Mouse (Mus musculus) liver, embryonic 14.5 days (tissue): Measurements from ENCODE around the gene Kansl3. TPM values are rescaled to one million over a fixed set of nuclear protein-coding genes. Genes with fewer than 3 reads are reported as not detected.

ENCODE experiments used
- ATAC-seq: fragments of 200-750 bp; cut with Nextera tagmentation; 2 replicates; pipeline ENCODE4 v1.8.0; 2017; ENCODE audit warnings: moderate number of reproducible peaks, mild to moderate bottlenecking, moderate library complexity; ENCODE audit not compliant: insufficient read depth
- DNase-seq, 3 experiments: peaks; one replicate each; pipeline ENCODE4 v3.0.0-alpha.2; 2012 to 2013; ENCODE audit warnings: low read depth in 3 of 3, low spot score in 3 of 3
- H3K27ac ChIP-seq: fragments of 300-500 bp; sonication (generic); 2 replicates; pipeline ENCODE4 v1.5.1; 2014; ENCODE audit warnings: moderate library complexity, mild to moderate bottlenecking, control low read depth, inconsistent platforms
- H3K27me3 ChIP-seq: fragments of 300-500 bp; sonication (generic); 2 replicates; pipeline ENCODE4 v1.6.1; 2014; ENCODE audit warnings: mild to moderate bottlenecking, low read length, moderate library complexity; ENCODE audit not compliant: control insufficient read depth, insufficient read depth
- H3K36me3 ChIP-seq: fragments of 300-500 bp; sonication (generic); replicated peaks from 2 replicates; pipeline ENCODE4 v1.6.1; 2014; ENCODE audit warnings: low read depth; ENCODE audit not compliant: control insufficient read depth, insufficient read depth
- H3K4me1 ChIP-seq, 2 experiments: fragments of 200-500 bp in 1 of 2; fragments of 300-500 bp in 1 of 2; sonication (generic) in 1 of 2; replicated peaks; 2 replicates each; pipeline ENCODE4 v1.6.1; 2012 to 2014; ENCODE audit warnings: antibody characterized with exemption in 1 of 2, inconsistent platforms in 1 of 2, low read length in 1 of 2; ENCODE audit not compliant: control insufficient read depth in 2 of 2, insufficient read depth in 2 of 2
- H3K4me2 ChIP-seq: fragments of 300-500 bp; sonication (generic); 2 replicates; pipeline ENCODE4 v1.6.1; 2014; ENCODE audit warnings: low read depth, mild to moderate bottlenecking, control low read depth, moderate library complexity
- H3K4me3 ChIP-seq, 2 experiments: fragments of 200-500 bp in 1 of 2; fragments of 300-500 bp in 1 of 2; sonication (generic) in 1 of 2; 2 replicates each; pipeline ENCODE4 v1.5.1; 2012 to 2014; ENCODE audit warnings: low read depth in 2 of 2, low read length in 2 of 2, mild to moderate bottlenecking in 2 of 2, control low read depth in 1 of 2, inconsistent platforms in 1 of 2, moderate library complexity in 1 of 2; ENCODE audit not compliant: insufficient read depth in 1 of 2
- H3K9ac ChIP-seq: fragments of 300-500 bp; sonication (generic); replicated peaks from 2 replicates; pipeline ENCODE4 v1.6.1; 2014; ENCODE audit warnings: mild to moderate bottlenecking, control low read depth, moderate library complexity
- H3K9me3 ChIP-seq: fragments of 300-500 bp; sonication (generic); 2 replicates; pipeline ENCODE4 v1.6.1; 2016; ENCODE audit warnings: low read length, mixed read lengths; ENCODE audit not compliant: control insufficient read depth
- CTCF ChIP-seq: IDR thresholded peaks from 2 replicates; pipeline ENCODE4 v1.5.1; 2016; ENCODE audit warnings: antibody characterized with exemption, low read depth, control low read depth
- EP300 ChIP-seq: IDR thresholded peaks from 2 replicates; pipeline ENCODE4 v1.6.1; 2016; ENCODE audit warnings: antibody characterized with exemption, low read depth
- WGBS: fragments of 180-500 bp; shearing (Covaris S2); extraction: QIAGEN DNeasy Blood & Tissue Kit; methylation state at CpG from one replicate; pipeline ENCODE4 v1.1.7; 2014; ENCODE audit not compliant: insufficient replicate concordance; 5-methylcytosine and 5-hydroxymethylcytosine counted together
- polyA plus RNA-seq, 2 experiments: library from polyadenylated mRNA; depleted of rRNA in 1 of 2; stranded (reverse) in 1 of 2; unstranded in 1 of 2; fragments of >200 nt; fragmentation: Nextera tagmentation in 1 of 2; extraction: Ambion mirVana in 1 of 2; gene quantifications; 2 replicates each; pipeline versions ENCODE4 v1.2.1 to v1.2.3; 2012 to 2014

Kansl3 gene
- polyA plus RNA-seq, 2 experiments: 7.2 to 10.9 TPM

- peaks cover 0 to 8% of the 10 kb centered on the region in 2 experiments; a peak in 2 of 4 replicates for H3K4me1 ChIP-seq
- H3K4me2 ChIP-seq: no peak overlapping the region
- TF ChIP-seq EP300: no peak
- TF ChIP-seq CTCF: no peak
- H3K27me3 ChIP-seq: peaks cover 33% of the 10 kb centered on the region
- H3K36me3 ChIP-seq: no peaks in the 10 kb centered on the region
- H3K4me3 ChIP-seq: no peak overlapping the region
- no peak for ATAC-seq
- WGBS: 49% methylated on average over 7 of the region's 7 CpGs
- H3K9ac ChIP-seq: no peak overlapping the region
- no peak for DNase-seq
- no peak overlapping the region for H3K27ac ChIP-seq
- H3K9me3 ChIP-seq: no peaks in the 10 kb centered on the region
These were observed 64.2 kb downstream of the Kansl3 start for GRCm38 (mm10) chr1:36304764-36305163.

GRCm38 (mm10) chr1:36303381-36304320, 65.3 kb downstream of the Kansl3 start:
- Histone ChIP-seq H3K27me3 (peaks cover 34% of the 10 kb centered on the region), H3K4me1 (peaks cover 0 to 6% of the 10 kb centered on the region in 2 experiments; a peak in 2 of 4 replicates), H3K9ac (no peak overlapping the region), H3K4me2 (peak overlapping the region; percentile 46), H3K9me3 (no peaks in the 10 kb centered on the region), H3K27ac (no peak overlapping the region), H3K36me3 (no peaks in the 10 kb centered on the region), H3K4me3 (peak overlapping the region in 1 of 2 experiments; percentile 4; a peak in 1 of 4 replicates)
- no peak for ATAC-seq
- TF ChIP-seq EP300 (no peak), CTCF (no peak)
- DNase-seq: no peak
- 8% methylated on average over 30 of the region's 30 CpGs for WGBS

GRCm38 (mm10) chr1:36302957-36303356, 66.0 kb downstream of the Kansl3 start:
- H3K4me3 ChIP-seq: peak overlapping the region in 1 of 2 experiments; percentile 4; a peak in 1 of 4 replicates

GRCm38 (mm10) chr1:36302273-36302672, 66.7 kb downstream of the Kansl3 start:
- Histone ChIP-seq H3K27me3 (peaks cover 34% of the 10 kb centered on the region), H3K4me2 (no peak overlapping the region), H3K27ac (no peak overlapping the region), H3K4me3 (no peak overlapping the region), H3K36me3 (no peaks in the 10 kb centered on the region), H3K9me3 (no peaks in the 10 kb centered on the region), H3K9ac (no peak overlapping the region), H3K4me1 (0 out of 4 replicates have a peak, but pooled peaks cover 0 to 2% of the 10 kb centered on the region in 2 experiments)
- no peak for TF ChIP-seq EP300
- no peak for TF ChIP-seq CTCF
- DNase-seq (no peak), ATAC-seq (no peak)
- WGBS: 62% methylated on average over 8 of the region's 8 CpGs

More at GRCm38 (mm10) chr1:36302957-36303356, 66.0 kb downstream of the Kansl3 start:
- Histone ChIP-seq H3K9ac (no peak overlapping the region), H3K9me3 (no peaks in the 10 kb centered on the region), H3K4me1 (0 out of 4 replicates have a peak, but pooled peaks cover 0 to 2% of the 10 kb centered on the region in 2 experiments), H3K27me3 (peaks cover 34% of the 10 kb centered on the region), H3K4me2 (peak overlapping the region; percentile 46), H3K27ac (no peak overlapping the region), H3K36me3 (no peaks in the 10 kb centered on the region)
- no peak for DNase-seq
- WGBS: 11% methylated on average over 9 of the region's 9 CpGs
- no peak for ATAC-seq
- TF ChIP-seq EP300 (no peak), CTCF (no peak)

GRCm38 (mm10) chr1:36300486-36300885, 68.5 kb downstream of the Kansl3 start:
- Histone ChIP-seq H3K4me1 (no peaks in the 10 kb centered on the region), H3K9me3 (no peaks in the 10 kb centered on the region), H3K27ac (no peak overlapping the region), H3K27me3 (peaks cover 32% of the 10 kb centered on the region), H3K36me3 (no peaks in the 10 kb centered on the region), H3K4me3 (no peak overlapping the region), H3K4me2 (no peak overlapping the region), H3K9ac (no peak overlapping the region)
- no peak for DNase-seq
- ATAC-seq: no peak
- WGBS: 67% methylated on average over 6 of the region's 6 CpGs
- no peak for TF ChIP-seq EP300
- TF ChIP-seq CTCF: no peak
